Mouse (Mus musculus): ENCODE results near the gene Chst14.

Chst14 gene

DNA sequence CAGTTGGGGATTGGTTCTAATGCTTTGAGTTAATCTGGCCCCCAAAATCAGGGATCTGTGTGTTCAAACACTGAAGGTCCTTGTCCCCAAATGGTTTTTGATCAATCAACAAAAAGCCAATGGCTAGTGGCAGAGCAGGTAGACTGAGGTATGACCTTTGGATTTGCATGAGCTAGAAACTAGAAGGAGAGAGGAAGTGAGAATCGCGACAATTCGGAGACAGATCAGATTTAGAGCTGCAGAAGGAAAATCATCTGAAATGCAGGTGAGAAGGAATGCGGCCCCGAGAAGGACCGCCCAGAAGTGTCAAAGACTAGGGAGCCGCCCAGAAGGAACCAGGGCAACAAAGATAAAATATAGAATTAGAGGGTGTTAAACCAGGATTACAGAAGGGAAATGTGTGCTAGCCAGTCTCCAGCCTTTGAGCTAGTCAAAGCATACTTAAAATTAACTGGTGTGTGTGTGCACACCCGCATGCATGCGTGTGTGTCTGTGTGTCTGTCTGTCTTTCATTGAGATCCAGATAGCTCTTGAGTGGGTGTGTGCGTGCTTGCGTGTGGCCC is 43.4 kb downstream of the Chst14 start:
- no peak for DNase-seq (ENCODE audit: low read depth)

DNA sequence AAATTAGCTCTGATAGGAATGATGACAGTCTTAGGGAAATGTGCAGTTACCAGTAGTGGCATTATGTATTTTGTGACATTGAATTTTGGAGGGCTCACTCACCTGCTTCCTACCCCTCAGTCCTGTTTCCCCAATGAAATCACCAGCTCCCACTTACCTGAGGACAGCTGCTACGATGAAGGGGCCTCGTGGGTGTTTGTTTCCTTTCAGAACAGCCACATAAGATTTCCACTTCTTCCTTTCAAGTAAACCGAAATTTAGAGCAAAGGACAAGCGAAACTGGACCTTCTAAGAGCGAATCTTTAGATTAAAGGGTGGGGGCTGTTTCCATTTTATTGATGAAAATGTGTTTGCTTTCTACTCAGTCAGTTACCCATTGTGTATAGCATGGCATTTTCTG is 45.8 kb downstream of the Chst14 start:
- DNase-seq (ENCODE audit: low read depth), result no peak

- DNase-seq (ENCODE audit: low read depth), result peak; percentile 71
Observed at GRCm38 (mm10) chr2:118972687-118973376, 46.5 kb downstream of the Chst14 start.

- DNase-seq (ENCODE audit: low read depth), result no peak
Observed at GRCm38 (mm10) chr2:118975855-118976254, 49.6 kb downstream of the Chst14 start.

DNA sequence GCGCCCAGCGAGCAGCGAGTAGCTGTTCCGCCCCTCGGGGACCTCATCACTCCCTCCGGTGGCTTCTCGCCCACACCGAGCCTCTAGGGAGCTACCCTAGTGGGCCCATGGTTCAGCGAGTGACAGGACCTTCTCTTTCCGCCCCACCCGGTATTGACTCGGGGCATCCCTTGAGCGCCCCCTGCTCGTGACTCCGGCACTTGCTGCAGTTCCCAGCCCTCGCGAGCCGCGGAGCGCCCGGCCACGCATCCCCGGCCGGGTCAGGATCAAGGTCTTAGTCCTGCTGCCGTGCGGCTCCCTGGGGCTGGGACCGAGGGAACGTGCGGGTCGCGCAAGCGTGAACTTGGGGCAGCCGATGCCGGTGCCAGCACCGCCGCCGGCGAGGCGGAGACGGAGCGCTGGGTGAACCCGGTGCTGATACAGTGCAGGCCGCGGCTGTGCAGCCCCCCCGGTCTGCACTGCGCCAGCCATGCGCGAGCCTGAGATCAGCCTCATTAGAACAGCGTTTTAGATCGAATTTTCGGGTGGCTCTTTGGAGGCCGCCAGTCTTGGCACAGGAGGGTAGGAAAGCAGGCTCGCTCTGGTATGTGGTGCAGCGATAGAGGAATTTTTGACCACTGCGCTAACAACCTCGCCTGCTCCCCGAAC is 50.1 kb downstream of the Chst14 start:
- DNase-seq (ENCODE audit: low read depth), result peak; percentile 81

GRCm38 (mm10) chr2:118976941-118977340 is 50.6 kb downstream of the Chst14 start:
- DNase-seq (ENCODE audit: low read depth), result no peak

GRCm38 (mm10) chr2:118978064-118978463 is 51.8 kb downstream of the Chst14 start:
- no peak for DNase-seq (ENCODE audit: low read depth)

All from c-Kit-positive CD71-negative TER-119-negative erythroid progenitor cells, embryonic 14.5 days (primary cell).